Mouse (Mus musculus) small intestine, adult 2 months (tissue): Measurements from ENCODE around the gene Gpatch2.

ENCODE experiments used
- CTCF ChIP-seq: fragments of 200-500 bp; IDR thresholded peaks from 2 replicates; pipeline ENCODE4 v1.5.1; 2012; ENCODE audit warnings: low read depth, mild to moderate bottlenecking, control low read depth, inconsistent platforms, low read length, moderate library complexity, mixed read lengths; ENCODE audit not compliant: insufficient replicate concordance, insufficient read length; ENCODE audit errors: extremely low read depth
- POLR2A ChIP-seq: fragments of 200-500 bp; IDR thresholded peaks from 2 replicates; pipeline ENCODE4 v1.6.1; 2012; ENCODE audit warnings: low read depth, mild to moderate bottlenecking, control low read depth, inconsistent platforms, low read length, moderate library complexity

- TF ChIP-seq POLR2A (no peak), CTCF (no peak)
Observed at GRCm38 (mm10) chr1:187277324-187277723, 62.0 kb downstream of the Gpatch2 start.
